Mouse (Mus musculus) neural tube, embryonic 10.5 days (tissue): ENCODE measurements around the gene Gca.

Experiments used
- DNase-seq: peaks from one replicate; pipeline ENCODE4 v3.0.0-alpha.2; 2017; ENCODE audit warnings: low spot score; ENCODE audit errors: extremely low spot score

Gca gene

DNA sequence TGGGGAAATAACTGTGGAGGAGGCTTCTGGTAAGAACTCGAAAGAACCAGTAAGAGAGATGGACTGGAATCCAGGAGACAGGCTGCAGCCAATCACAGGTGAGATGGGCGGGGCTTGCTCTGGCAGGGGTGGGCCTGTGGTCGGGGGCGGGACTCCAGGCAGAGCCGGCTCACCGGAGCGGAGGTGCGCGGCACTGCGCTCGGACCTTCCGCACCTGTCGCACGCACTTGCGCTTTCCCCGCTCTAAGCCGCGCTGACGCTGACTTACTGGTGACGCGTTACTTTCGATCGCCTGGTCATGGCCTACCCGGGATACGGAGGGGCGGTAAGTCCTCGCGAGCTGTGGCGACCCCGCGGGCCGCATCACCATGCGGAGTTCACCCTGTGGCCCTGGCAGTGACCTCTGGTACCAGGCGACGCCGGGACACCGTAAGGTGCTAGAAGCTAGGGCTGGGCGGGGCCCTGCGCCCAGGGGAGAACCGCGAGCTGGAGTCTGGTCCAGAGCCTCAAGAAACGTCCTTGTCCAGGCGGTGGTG is at the start of gene Gca:
Gene Gca, plus strand, starts transcription at position 151 of the 536 bp plus-strand sequence.
- DNase-seq: peak; percentile 77

DNA sequence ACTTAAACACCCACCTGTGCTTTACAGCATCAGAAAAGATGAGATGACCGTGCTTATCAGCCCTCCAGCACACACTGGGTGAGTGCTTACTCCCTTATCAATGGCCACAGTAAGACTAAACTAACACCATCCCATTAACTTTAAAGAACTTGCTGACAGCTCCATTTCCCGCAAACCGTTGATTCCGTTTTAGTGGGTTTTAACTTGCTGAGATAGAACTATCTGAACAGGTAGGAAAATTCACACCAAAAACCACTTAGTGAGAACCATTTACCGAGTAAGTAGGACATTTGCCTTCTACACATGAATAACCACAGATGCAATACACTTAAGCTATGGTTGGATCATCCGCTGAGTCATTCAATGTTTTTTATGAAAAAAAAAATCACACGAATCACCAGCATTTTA is 45.1 kb upstream of the Gca start:
- no peak for DNase-seq

DNA sequence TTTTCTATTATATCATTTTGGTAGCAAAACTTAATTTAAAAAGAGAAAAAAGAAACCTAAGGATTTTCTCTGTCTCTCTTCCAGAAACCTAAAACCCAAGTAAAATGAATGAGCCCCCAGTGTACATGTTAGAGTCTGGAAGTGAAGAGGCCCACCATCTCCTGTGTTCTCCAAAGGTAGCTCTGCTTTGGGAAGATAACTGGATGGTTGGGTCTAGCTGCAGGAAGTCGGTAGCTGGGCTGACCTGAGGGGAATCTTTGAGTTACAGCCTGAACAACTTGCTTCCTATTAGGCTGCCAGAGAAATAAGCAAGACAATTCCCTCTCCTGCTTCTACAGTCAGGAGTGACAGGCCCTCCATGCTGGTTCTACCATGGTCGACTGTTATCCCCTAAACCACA is 44.4 kb upstream of the Gca start:
- DNase-seq: no peak

DNA sequence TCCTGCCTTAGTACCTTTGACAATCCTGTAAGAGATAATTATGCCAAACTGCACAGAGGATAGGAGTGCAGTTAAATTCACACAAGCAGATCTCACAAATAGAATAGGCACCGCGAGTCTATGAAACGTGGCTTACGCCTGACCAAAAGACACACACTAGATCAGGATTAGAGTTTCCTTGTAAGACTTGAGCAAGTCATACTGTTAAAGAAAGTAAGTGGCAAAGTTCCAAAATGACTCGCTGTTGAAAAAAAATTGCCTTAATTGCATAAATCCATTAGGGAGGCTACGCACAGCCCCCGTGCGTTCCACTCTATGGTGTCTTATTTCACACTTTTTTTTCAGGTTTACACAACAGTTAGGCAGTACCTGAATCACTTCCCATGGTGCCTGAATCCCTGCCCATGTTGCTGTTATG is 41.1 kb upstream of the Gca start:
- no peak for DNase-seq

- DNase-seq: no peak
Measured at GRCm38 (mm10) chr2:62627728-62628127, 36.4 kb upstream of the Gca start.

- DNase-seq: no peak
Measured at GRCm38 (mm10) chr2:62628356-62628755, 35.7 kb upstream of the Gca start.

GRCm38 (mm10) chr2:62630446-62630845 is 33.6 kb upstream of the Gca start:
- DNase-seq: no peak

- no peak for DNase-seq
Measured at GRCm38 (mm10) chr2:62639869-62640268, 24.2 kb upstream of the Gca start.

DNA sequence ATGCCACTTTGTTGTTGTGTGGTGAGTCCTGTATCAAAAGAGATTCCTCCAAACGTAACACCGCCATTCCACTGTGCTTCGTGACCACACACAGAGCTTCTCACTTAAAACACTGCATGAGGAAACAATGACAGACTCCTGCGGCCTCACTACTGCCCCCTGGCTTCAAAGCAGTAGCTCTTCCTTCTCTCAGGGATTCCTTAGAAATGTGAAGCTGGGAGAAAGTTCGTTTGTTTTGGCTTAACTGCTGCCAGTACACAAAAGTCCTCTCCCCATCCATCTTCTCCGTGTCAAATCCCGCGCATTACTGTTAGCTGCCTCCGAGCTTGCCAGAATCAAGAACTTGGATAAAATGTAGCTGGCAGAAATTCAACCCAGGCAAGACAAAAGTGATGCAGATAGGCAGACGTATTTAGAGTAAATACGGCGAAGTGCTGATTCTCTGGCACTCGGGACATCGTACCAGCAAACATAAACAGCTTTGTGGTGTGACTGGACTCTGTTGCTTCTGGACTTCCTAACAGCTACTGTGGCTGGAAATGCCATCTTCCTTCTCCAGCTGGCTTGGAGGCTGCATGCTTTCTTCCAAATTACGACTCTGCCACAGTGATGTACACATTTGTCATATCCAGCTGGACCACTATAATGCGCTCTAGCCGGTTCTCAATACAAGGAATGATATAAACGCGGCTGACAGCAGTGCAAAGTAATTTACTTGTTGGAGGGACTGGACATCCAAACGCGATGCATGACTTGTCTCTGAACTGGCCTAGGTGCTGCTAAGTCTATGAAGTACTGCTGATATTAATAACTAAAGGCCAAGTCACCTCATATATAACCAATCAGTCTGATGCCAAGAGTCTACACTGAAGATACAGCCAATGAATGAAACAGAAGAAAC is 20.4 kb upstream of the Gca start:
- peak; percentile 27 for DNase-seq

GRCm38 (mm10) chr2:62644891-62645290 is 19.2 kb upstream of the Gca start:
- no peak for DNase-seq

DNA sequence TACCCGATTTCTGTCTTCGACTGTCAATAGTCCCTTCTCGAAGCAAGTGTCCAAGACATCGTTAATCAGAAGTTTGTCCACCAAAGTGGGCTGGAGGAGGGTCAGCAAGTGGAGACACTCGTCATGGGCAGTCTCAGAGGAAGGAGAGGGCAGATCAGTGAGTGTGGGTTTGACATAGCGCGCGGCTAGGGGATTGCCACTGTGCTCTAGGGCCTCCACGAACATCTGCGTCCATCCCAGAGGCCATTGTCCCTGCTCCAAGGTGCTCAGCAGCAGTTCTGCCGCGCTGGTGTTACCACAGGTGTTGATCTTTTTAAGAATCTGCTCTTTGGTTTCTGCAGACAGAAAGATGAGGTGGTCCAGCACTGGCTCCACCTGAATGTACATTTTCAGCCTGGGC is 18.6 kb upstream of the Gca start:
- peak; percentile 48 for DNase-seq

- peak; percentile 74 for DNase-seq
Measured at GRCm38 (mm10) chr2:62646014-62646645, 18.0 kb upstream of the Gca start, which contains the start of gene Ifih1. Ifih1 (minus strand) TSS chr2:62646255.

- no peak for DNase-seq
Measured at GRCm38 (mm10) chr2:62646671-62647289, 17.3 kb upstream of the Gca start.

GRCm38 (mm10) chr2:62651890-62652289 is 12.2 kb upstream of the Gca start:
- no peak for DNase-seq

DNA sequence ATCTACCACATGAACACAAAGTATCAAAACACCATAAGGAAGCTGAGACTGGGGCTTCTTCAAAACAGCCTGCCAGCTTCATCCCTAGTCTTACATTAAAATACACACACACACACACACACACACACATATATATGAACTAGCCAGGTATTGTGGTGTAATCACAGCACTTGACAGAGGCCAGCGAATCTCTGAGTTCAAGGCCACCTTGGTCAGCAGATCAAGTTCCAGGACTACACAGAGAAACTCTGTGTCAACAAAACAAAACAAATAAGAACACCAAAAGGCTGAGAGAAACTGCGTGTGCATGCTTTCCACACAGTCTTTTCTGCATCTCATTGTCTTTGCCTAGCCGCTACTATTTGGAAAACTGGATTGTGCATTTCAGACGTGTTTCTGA is 11.6 kb upstream of the Gca start:
- DNase-seq: no peak

DNA sequence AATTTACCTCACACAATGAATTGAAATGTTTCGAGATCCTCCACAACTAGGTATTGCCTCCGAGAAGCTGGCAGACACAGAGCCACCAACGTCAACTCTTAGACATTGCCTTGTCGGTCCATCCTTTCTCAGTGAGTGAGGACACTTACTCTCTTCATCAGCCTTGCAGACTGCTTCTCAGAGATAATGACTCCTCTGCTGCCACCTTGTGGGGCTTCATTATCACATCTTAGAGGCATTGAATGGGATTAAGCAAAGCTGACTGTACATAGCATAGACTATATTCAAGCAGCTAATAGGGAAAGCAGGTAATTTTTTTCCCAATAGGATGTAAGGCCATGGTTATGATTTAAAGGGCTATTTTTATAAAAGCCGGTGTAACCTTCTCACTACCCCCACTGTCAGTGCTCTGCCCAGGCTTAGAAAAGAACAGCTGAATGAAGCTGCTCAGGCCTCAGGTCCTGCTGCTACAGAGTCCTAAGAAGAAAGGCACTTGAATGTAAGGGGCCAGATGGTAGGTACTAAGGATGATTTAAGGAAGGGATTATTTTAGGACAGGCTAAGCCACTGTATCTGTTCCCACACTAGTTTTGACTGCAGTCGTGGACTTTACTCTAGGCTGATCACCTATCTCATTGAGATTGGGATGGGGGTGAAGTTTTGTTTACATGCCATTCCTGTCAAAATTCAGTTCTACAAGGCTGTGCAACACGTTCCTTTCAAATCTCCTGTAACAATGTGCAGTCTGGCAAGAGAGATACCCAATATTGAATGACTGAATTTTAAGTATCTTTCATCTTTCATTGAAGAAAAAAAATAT is 9.4 kb upstream of the Gca start:
- no peak for DNase-seq

DNA sequence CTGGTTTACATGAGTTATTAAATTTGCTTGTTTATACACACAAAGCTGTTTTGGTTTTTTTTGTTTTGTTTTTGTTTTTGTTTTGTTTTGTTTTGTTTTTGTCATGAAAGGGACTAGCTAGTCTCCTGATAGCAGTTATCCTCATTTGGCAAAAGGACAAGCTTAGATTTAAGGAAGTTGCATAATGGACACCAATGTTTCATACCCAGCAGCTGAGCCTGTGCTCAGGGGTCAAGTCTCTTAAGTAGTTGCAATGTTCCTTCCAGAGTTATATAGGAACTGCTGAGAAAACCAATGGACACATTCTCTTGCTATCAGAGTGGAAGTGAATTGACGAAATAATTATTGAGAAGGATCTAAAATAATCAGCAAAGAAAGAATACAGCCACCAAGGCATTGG is 8.0 kb upstream of the Gca start:
- DNase-seq: no peak

DNA sequence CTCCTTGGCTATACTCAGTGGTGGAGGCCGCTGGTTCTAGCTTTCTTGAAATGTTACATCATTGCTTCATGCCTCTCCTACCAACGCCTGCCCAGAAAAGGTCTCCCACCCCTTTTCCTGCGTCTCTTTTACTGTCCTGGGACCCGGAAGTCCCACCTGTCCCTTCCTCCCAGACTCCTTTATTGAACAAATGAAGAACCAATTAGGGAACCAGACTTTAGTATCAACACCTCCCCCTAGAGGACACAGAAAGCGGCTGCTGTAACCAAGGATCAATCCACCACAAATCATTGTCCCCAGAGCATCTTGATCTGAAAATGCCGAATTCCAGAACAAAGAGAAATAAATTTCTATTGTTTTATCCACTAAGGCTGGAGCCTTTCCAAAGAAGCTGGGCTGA is 3.5 kb upstream of the Gca start:
- DNase-seq: no peak

- no peak for DNase-seq
Measured at GRCm38 (mm10) chr2:62662560-62662959, 1.5 kb upstream of the Gca start.

GRCm38 (mm10) chr2:62664839-62665238 is 754 bp downstream of the Gca start:
- DNase-seq: no peak

DNA sequence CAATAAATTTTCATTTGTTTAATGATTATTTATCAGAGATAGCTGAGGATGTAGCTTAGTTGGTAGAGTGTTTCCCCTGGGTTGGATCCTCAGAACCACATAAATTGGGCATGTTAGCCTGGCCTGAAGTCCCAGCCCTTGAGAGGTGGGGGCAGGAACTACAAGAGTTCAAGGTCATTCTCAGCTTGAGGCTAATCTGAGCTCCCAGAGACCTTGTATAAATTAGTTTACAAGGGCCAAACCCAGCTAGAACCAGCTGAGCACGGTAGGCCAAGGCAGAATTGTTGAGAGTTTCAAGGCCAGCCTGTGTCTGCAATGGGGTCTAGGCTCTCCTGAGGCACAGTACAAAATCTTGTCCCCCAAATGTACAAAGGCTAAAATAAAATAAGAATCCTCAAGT is 1.5 kb downstream of the Gca start:
- no peak for DNase-seq
